Mouse (Mus musculus) bone marrow, adult 2 months (tissue): ENCODE results near the gene Zfp462.

Experiments used
- CTCF ChIP-seq: fragments of 200-500 bp; IDR thresholded peaks from 2 replicates; pipeline ENCODE4 v1.5.1; 2011; ENCODE audit warnings: low read length, control low read depth; ENCODE audit not compliant: control insufficient read depth, insufficient read depth
- POLR2A ChIP-seq: fragments of 200-500 bp; IDR thresholded peaks from 2 replicates; pipeline ENCODE4 v1.6.1; 2011; ENCODE audit warnings: low read depth, mild to moderate bottlenecking, control low read depth, low read length, borderline replicate concordance; ENCODE audit not compliant: control insufficient read depth

- TF ChIP-seq CTCF = no peak
- TF ChIP-seq POLR2A = no peak
Observed at GRCm38 (mm10) chr4:55117839-55118487, 173.1 kb downstream of the Zfp462 start.
